Mouse (Mus musculus): Measurements from ENCODE around the gene Rab44.

DNA sequence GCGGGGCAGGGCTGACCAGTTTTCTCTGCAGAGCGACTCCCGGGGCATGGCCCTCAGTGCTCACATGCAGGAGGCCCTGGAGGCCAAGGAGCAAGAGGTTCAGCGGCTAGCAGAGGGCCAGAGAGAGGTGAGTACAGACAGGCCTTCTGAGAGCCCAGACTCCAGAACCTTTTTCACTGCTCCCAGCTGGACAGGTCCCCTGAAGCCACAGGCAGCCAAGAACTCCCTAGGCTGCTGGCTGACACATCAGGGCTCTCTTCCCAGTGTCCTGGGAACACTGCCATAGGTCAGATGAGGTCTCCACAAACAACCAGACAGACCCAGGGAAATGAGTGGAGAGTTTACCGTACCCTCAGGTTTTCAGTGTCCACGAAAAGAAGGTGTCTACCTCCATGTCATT is 22.3 kb downstream of the Rab44 start:
- TF ChIP-seq POLR2A (IDR thresholded peaks at IDR 0.05; ENCODE audit: low read depth, low read length) (no peak), CTCF (conservative IDR thresholded peaks at IDR 0.05; ENCODE audit: insufficient read depth, insufficient read length, low read depth, low read length) (no peak)
